ENCODE assay signal across 13 mouse cellular contexts in genomic region chr7:99961518-99961917, GRCm38 (mm10). TPM values are rescaled to one million over a fixed set of nuclear protein-coding genes. Genes with fewer than 3 reads are reported as not detected.
"Had no signal": no experiment of that assay in that cellular context is flagged by ENCODE, and none has a peak within 500 bp of the region (broad histone marks: within the 10 kb centered on the region; RNA-seq: fewer than 3 reads in every experiment).

No protein-coding gene starts in this region.

- DNase-seq: kidney, adult 8-10 months; kidney, postnatal 25 days; layer of hippocampus, adult 9-11 months; left cerebral cortex, postnatal 4 days; right cerebral cortex, adult 18-20 months had no signal

- ATAC-seq: inflammation-experienced regulatory T-cells, adult 6 months; intestine, postnatal 0 days; midbrain, embryonic 16.5 days had no signal

- H3K27me3 ChIP-seq: liver, embryonic 15.5 days; lung, embryonic 15.5 days; midbrain, embryonic 12.5 days had no signal

- H3K4me2 ChIP-seq: liver, embryonic 15.5 days; lung, embryonic 15.5 days; midbrain, embryonic 12.5 days had no signal

- H3K9me3 ChIP-seq: liver, embryonic 15.5 days; lung, embryonic 15.5 days; midbrain, embryonic 12.5 days had no signal

- H3K27ac ChIP-seq: liver, embryonic 15.5 days; lung, embryonic 15.5 days; midbrain, embryonic 12.5 days; stomach, postnatal 0 days had no signal

- H3K4me3 ChIP-seq: liver, embryonic 15.5 days; lung, embryonic 15.5 days; midbrain, embryonic 12.5 days had no signal

- H3K36me3 ChIP-seq: liver, embryonic 15.5 days; lung, embryonic 15.5 days; midbrain, embryonic 12.5 days had no signal

- H3K9ac ChIP-seq: liver, embryonic 15.5 days; lung, embryonic 15.5 days; midbrain, embryonic 12.5 days had no signal

RNA-seq across cellular contexts. Expression of gene Chrdl2, which starts 44.5 kb away (rescaled TPM):
- total RNA-seq: left cerebral cortex, postnatal 4 days; megakaryocyte, adult 5-6 weeks had no signal
- polyA plus RNA-seq: inflammation-experienced regulatory T-cells, adult 6 months; liver, embryonic 15.5 days; lung, embryonic 15.5 days; midbrain, embryonic 12.5 days had no signal
